Mouse (Mus musculus) embryonic fibroblast, embryonic 13.5 days (primary cell): ENCODE data around the gene Ntrk2.

Experiments used
- CTCF ChIP-seq: IDR thresholded peaks from 2 replicates; pipeline ENCODE4 v1.5.1; 2011; ENCODE audit warnings: mild to moderate bottlenecking, control low read depth, low read length, moderate library complexity, borderline replicate concordance; ENCODE audit not compliant: insufficient read depth
- POLR2A ChIP-seq: IDR thresholded peaks from 2 replicates; pipeline ENCODE4 v1.6.1; 2011; ENCODE audit warnings: low read depth, mild to moderate bottlenecking, control low read depth, low read length, moderate library complexity

- TF ChIP-seq CTCF (no peak), POLR2A (no peak)
These were observed 219.3 kb downstream of the Ntrk2 start for GRCm38 (mm10) chr13:59025653-59026052.
